ENCODE assay signal across 8 mouse cellular contexts in genomic region chr15:12268021-12268420, GRCm38 (mm10). TPM values are rescaled to one million over a fixed set of nuclear protein-coding genes. Genes with fewer than 3 reads are reported as not detected.
A peak's percentile ranks its signal among the peaks of the same experiment; 100 is the strongest.
DNase-seq lines count a peak whose midpoint lies in the region; ATAC-seq and TF ChIP-seq lines count a peak whose summit lies in the region.

No protein-coding gene starts in this region.

- peaks cover 0 to 8% of the 10 kb centered on the region in 2 experiments; a peak in 3 of 4 replicates for H3K36me3 ChIP-seq in MEL (ENCODE audit: control insufficient read depth in 1 of 2, insufficient read depth in 2 of 2, low read length in 2 of 2)
- peaks cover 5% of the 10 kb centered on the region for H3K36me3 ChIP-seq in forebrain, embryonic 11.5 days (ENCODE audit: control insufficient read depth, insufficient read depth, low read length)

- peak; percentile 92 for TF ChIP-seq RAD21 in MEL (IDR thresholded peaks at IDR 0.05; ENCODE audit: low read depth, low read length)

- H3K9me3 ChIP-seq in MEL (replicated peaks; ENCODE audit: insufficient read depth, low read length), result no peaks in the 10 kb centered on the region
- no peaks in the 10 kb centered on the region for H3K9me3 ChIP-seq in forebrain, embryonic 11.5 days (ENCODE audit: control insufficient read depth, low read length)

- no peaks in the 10 kb centered on the region for H3K27me3 ChIP-seq in MEL (ENCODE audit: control insufficient read depth in 1 of 2, insufficient read depth in 2 of 2, low read length in 2 of 2)
- no peaks in the 10 kb centered on the region for H3K27me3 ChIP-seq in forebrain, embryonic 11.5 days (ENCODE audit: control insufficient read depth, insufficient read depth, low read length)

- no peak overlapping the region for H3K9ac ChIP-seq in MEL (ENCODE audit: control insufficient read depth, low read depth, low read length, poor library complexity, severe bottlenecking)
- H3K9ac ChIP-seq in forebrain, embryonic 11.5 days (ENCODE audit: low read length), result no peak overlapping the region

- no peak overlapping the region for H3K4me3 ChIP-seq in MEL (ENCODE audit: control insufficient read depth in 1 of 2, insufficient read depth in 1 of 2, low read depth in 2 of 2, low read length in 2 of 2)
- no peak overlapping the region for H3K4me3 ChIP-seq in forebrain, embryonic 11.5 days (ENCODE audit: low read depth, low read length)
- no peak overlapping the region for H3K4me3 ChIP-seq in layer of hippocampus, adult 2 months

- peak; percentile 91 to 93 (median 93) for TF ChIP-seq CTCF in MEL (IDR thresholded peaks at IDR 0.05 in 2 of 3, conservative IDR thresholded peaks at IDR 0.05 in 1 of 3; ENCODE audit: control insufficient read depth in 1 of 3, insufficient read depth in 1 of 3, low read depth in 2 of 3, low read length in 3 of 3, poor library complexity in 1 of 3, severe bottlenecking in 1 of 3)
- peak; percentile 90 for TF ChIP-seq CTCF in layer of hippocampus, adult 2 months (conservative IDR thresholded peaks at IDR 0.05)

- peak; percentile 81 for DNase-seq in MEL (ENCODE audit: low read depth, low spot score)
- DNase-seq in c-Kit-positive CD71-positive TER-119-positive erythroid progenitor cells, embryonic 14.5 days (ENCODE audit: low spot score), result peak; percentile 62
- DNase-seq in forebrain, embryonic 11.5 days (ENCODE audit: low spot score), result peak; percentile 77
- DNase-seq in layer of hippocampus, adult 2 months (ENCODE audit: low spot score in 2 of 2), result peak; percentile 72 to 77
- DNase-seq in lung, adult 18-20 months, result peak; percentile 71 to 79
- peak; percentile 52 to 77 for DNase-seq in thymus, postnatal 10 days (ENCODE audit: low spot score in 2 of 2)

- no peak overlapping the region for H3K4me2 ChIP-seq in forebrain, embryonic 11.5 days (ENCODE audit: low read depth, low read length, severe bottlenecking)

- TF ChIP-seq EP300 in MEL (IDR thresholded peaks at IDR 0.05; ENCODE audit: low read depth in 1 of 2, low read length in 2 of 2), result no peak

- TF ChIP-seq POLR2A in MEL (IDR thresholded peaks at IDR 0.05; ENCODE audit: control insufficient read depth in 1 of 2, insufficient read depth in 1 of 2, low read depth in 1 of 2, low read length in 2 of 2, poor library complexity in 1 of 2), result no peak

- ATAC-seq in forebrain, embryonic 11.5 days (replicated peaks; ENCODE audit: low FRiP score), result peak; percentile 73
- peak; percentile 73 to 82 for ATAC-seq in hematopoietic stem cell, adult 5-6 weeks (replicated peaks in 1 of 2; ENCODE audit: insufficient read depth in 1 of 2, low FRiP score in 2 of 2, low TSS enrichment in 1 of 2, low read depth in 1 of 2, poor library complexity in 2 of 2, severe bottlenecking in 2 of 2)
- peak; percentile 39; the same call in 1 of the 2 replicates for ATAC-seq in neutrophil, adult 5-6 weeks (ENCODE audit: extremely low read depth, insufficient number of reproducible peaks, low FRiP score, poor library complexity, severe bottlenecking)

- 0 out of 4 replicates have a peak, but pooled peaks cover 0 to 4% of the 10 kb centered on the region in 2 experiments for H3K4me1 ChIP-seq in MEL (ENCODE audit: control insufficient read depth in 1 of 2, insufficient read depth in 2 of 2, low read length in 2 of 2)
- H3K4me1 ChIP-seq in forebrain, embryonic 11.5 days (replicated peaks; ENCODE audit: control insufficient read depth, insufficient read depth, low read length), result no peaks in the 10 kb centered on the region

- no peak overlapping the region for H3K27ac ChIP-seq in MEL (ENCODE audit: control insufficient read depth, low read depth, low read length)
- no peak overlapping the region for H3K27ac ChIP-seq in forebrain, embryonic 11.5 days (ENCODE audit: low read depth, low read length)
- H3K27ac ChIP-seq in layer of hippocampus, adult 2 months, result no peak overlapping the region

- WGBS in forebrain, embryonic 11.5 days, result 50% methylated on average over 1 of the region's 1 CpGs

- no peaks in the 10 kb centered on the region for H3K79me2 ChIP-seq in MEL (ENCODE audit: control insufficient read depth, insufficient read depth, low read length, poor library complexity)

TF ChIP-seq in MEL, 35 proteins besides CTCF, POLR2A, EP300 and RAD21:
- TF ChIP-seq NELFE (IDR thresholded peaks at IDR 0.05; ENCODE audit: low read depth, low read length) (no peak), UBTF (IDR thresholded peaks at IDR 0.05; ENCODE audit: borderline replicate concordance, insufficient read depth, low read depth, low read length) (no peak), JUND (IDR thresholded peaks at IDR 0.05; ENCODE audit: low read depth, low read length) (no peak), GABPA (IDR thresholded peaks at IDR 0.05; ENCODE audit: low read depth, low read length) (no peak), POLR2AphosphoS5 (IDR thresholded peaks at IDR 0.05; ENCODE audit: borderline replicate concordance, low read depth, low read length) (no peak), USF2 (IDR thresholded peaks at IDR 0.05; ENCODE audit: borderline replicate concordance in 1 of 2, insufficient read depth in 1 of 2, low read depth in 1 of 2, low read length in 2 of 2) (no peak), ZC3H11A (IDR thresholded peaks at IDR 0.05; ENCODE audit: low read depth, low read length) (peak; percentile 91), HCFC1 (IDR thresholded peaks at IDR 0.05; ENCODE audit: low read depth, low read length) (no peak), BHLHE40 (IDR thresholded peaks at IDR 0.05; ENCODE audit: borderline replicate concordance, low read depth, low read length) (no peak), TAL1 (IDR thresholded peaks at IDR 0.05; ENCODE audit: low read length) (no peak), POLR2AphosphoS2 (IDR thresholded peaks at IDR 0.05; ENCODE audit: low read length) (no peak), KAT2A (conservative IDR thresholded peaks at IDR 0.05; ENCODE audit: low read depth, low read length) (no peak), ETS1 (IDR thresholded peaks at IDR 0.05; ENCODE audit: low read depth, low read length) (no peak), USF1 (IDR thresholded peaks at IDR 0.05; ENCODE audit: low read depth, low read length) (no peak), SMC3 (IDR thresholded peaks at IDR 0.05; ENCODE audit: low read depth, low read length) (peak; percentile 98)

RNA-seq across cellular contexts. Expression of gene Golph3, which starts 53.2 kb away (rescaled TPM):
- 99.2 and 113 TPM in 2 replicates for total RNA-seq in MEL (2012; rRNA removed)
- 100 to 1,000 TPM in 1 of 2 experiments, 10 to 100 TPM in 1; 81.1 to 149 TPM for polyA plus RNA-seq in MEL (2012; ENCODE audit: insufficient read depth in 1 of 2, insufficient read length in 2 of 2, low read depth in 1 of 2, low replicate concordance in 2 of 2, missing spikeins in 1 of 2)
- polyA plus RNA-seq in forebrain, embryonic 11.5 days (2014; fragmentation: Nextera tagmentation; extraction: Ambion mirVana), result 102 and 103 TPM in 2 replicates
- 99.9 and 103 TPM in 2 replicates for total RNA-seq in hematopoietic stem cell, adult 5-6 weeks (2017)
- 10 to 100 TPM; 91.3 to 94.5 TPM for total RNA-seq in layer of hippocampus, adult 2 months (2021)
- 106 and 111 TPM in 2 replicates for total RNA-seq in neutrophil, adult 5-6 weeks (2017)

RNA-seq across cellular contexts. Expression of gene 1810049J17Rik, which starts 53.7 kb away (rescaled TPM):
- 17.9 and 23.9 TPM in 2 replicates for total RNA-seq in MEL (2012; rRNA removed)
- polyA plus RNA-seq in MEL (2012; ENCODE audit: insufficient read depth in 1 of 2, insufficient read length in 2 of 2, low read depth in 1 of 2, low replicate concordance in 2 of 2, missing spikeins in 1 of 2), result not detected
- polyA plus RNA-seq in forebrain, embryonic 11.5 days (2014; fragmentation: Nextera tagmentation; extraction: Ambion mirVana), result 1.0 TPM in 1 of 2 replicates, not detected in the other
- total RNA-seq in hematopoietic stem cell, adult 5-6 weeks (2017), result not detected in 2 replicates
- 1 to 10 TPM in 1 of 2 experiments, under 1 TPM in 1; 0.95 to 1.2 TPM for total RNA-seq in layer of hippocampus, adult 2 months (2021)
- not detected in 2 replicates for total RNA-seq in neutrophil, adult 5-6 weeks (2017)
